Mouse (Mus musculus): ENCODE results near the gene Gm42417. TPM values are rescaled to one million over a fixed set of nuclear protein-coding genes. Genes with fewer than 3 reads are reported as not detected.

Gm42417 gene
- polyA plus RNA-seq, 1 experiment = not detected

- DNase-seq = no peak
- TF ChIP-seq POLR2A (IDR thresholded peaks at IDR 0.05; ENCODE audit: borderline replicate concordance, extremely low read depth, low read depth, low read length) (no peak), CTCF (IDR thresholded peaks at IDR 0.05; ENCODE audit: insufficient read depth, low read length) (0 out of 2 replicates have a peak, but pooled peaks have one; percentile 5)
- Histone ChIP-seq H3K4me3 (replicated peaks; ENCODE audit: extremely low read depth, low read depth, low read length) (no peak overlapping the region), H3K4me1 (ENCODE audit: control insufficient read depth, insufficient read depth, low read length) (peaks cover 16% of the 10 kb centered on the region; the same call in 1 of the 2 replicates)
- WGBS = 74% methylated on average over 20 of the region's 20 CpGs
Observed at GRCm38 (mm10) chr1:36550075-36550863, 11.0 kb upstream of the Gm42417 start.

GRCm38 (mm10) chr1:36549491-36549890, 10.3 kb upstream of the Gm42417 start:
- 73% methylated on average over 18 of the region's 18 CpGs for WGBS
- Histone ChIP-seq H3K4me1 (ENCODE audit: control insufficient read depth, insufficient read depth, low read length) (peaks cover 9% of the 10 kb centered on the region; the same call in 1 of the 2 replicates), H3K4me3 (replicated peaks; ENCODE audit: extremely low read depth, low read depth, low read length) (no peak overlapping the region)
- TF ChIP-seq CTCF (IDR thresholded peaks at IDR 0.05; ENCODE audit: insufficient read depth, low read length) (no peak), POLR2A (IDR thresholded peaks at IDR 0.05; ENCODE audit: borderline replicate concordance, extremely low read depth, low read depth, low read length) (no peak)
- DNase-seq = no peak

GRCm38 (mm10) chr1:36548771-36549170, 9.5 kb upstream of the Gm42417 start:
- DNase-seq = no peak
- Histone ChIP-seq H3K4me3 (replicated peaks; ENCODE audit: extremely low read depth, low read depth, low read length) (no peak overlapping the region), H3K4me1 (ENCODE audit: control insufficient read depth, insufficient read depth, low read length) (0 out of 2 replicates have a peak, but pooled peaks cover 6% of the 10 kb centered on the region)
- TF ChIP-seq CTCF (IDR thresholded peaks at IDR 0.05; ENCODE audit: insufficient read depth, low read length) = no peak
- no peak for TF ChIP-seq POLR2A (IDR thresholded peaks at IDR 0.05; ENCODE audit: borderline replicate concordance, extremely low read depth, low read depth, low read length)
- 56% methylated on average over 8 of the region's 8 CpGs for WGBS

GRCm38 (mm10) chr1:36547981-36548598, 8.9 kb upstream of the Gm42417 start:
- no peak for DNase-seq
- no peak for TF ChIP-seq POLR2A (IDR thresholded peaks at IDR 0.05; ENCODE audit: borderline replicate concordance, extremely low read depth, low read depth, low read length)
- no peak for TF ChIP-seq CTCF (IDR thresholded peaks at IDR 0.05; ENCODE audit: insufficient read depth, low read length)
- no peak overlapping the region for H3K4me3 ChIP-seq (replicated peaks; ENCODE audit: extremely low read depth, low read depth, low read length)
- 35% methylated on average over 9 of the region's 9 CpGs for WGBS
- H3K4me1 ChIP-seq (ENCODE audit: control insufficient read depth, insufficient read depth, low read length) = 0 out of 2 replicates have a peak, but pooled peaks cover 6% of the 10 kb centered on the region

GRCm38 (mm10) chr1:36546888-36547471, 7.8 kb upstream of the Gm42417 start, which contains the start of gene Ankrd39:
TSS of gene Ankrd39 (minus strand) at chr1:36547445.
- peak; percentile 96 for DNase-seq
- TF ChIP-seq CTCF (IDR thresholded peaks at IDR 0.05; ENCODE audit: insufficient read depth, low read length) (peak; percentile 96), POLR2A (IDR thresholded peaks at IDR 0.05; ENCODE audit: borderline replicate concordance, extremely low read depth, low read depth, low read length) (peak; percentile 79; the same call in 1 of the 2 replicates)
- WGBS = under 1% methylated on average over 43 of the region's 43 CpGs
- Histone ChIP-seq H3K4me1 (ENCODE audit: control insufficient read depth, insufficient read depth, low read length) (0 out of 2 replicates have a peak, but pooled peaks cover 6% of the 10 kb centered on the region), H3K4me3 (replicated peaks; ENCODE audit: extremely low read depth, low read depth, low read length) (peak within 1 kb of the TSS; percentile 68)

GRCm38 (mm10) chr1:36545845-36546600, 6.8 kb upstream of the Gm42417 start:
- 69% methylated on average over 19 of the region's 19 CpGs for WGBS
- Histone ChIP-seq H3K4me1 (ENCODE audit: control insufficient read depth, insufficient read depth, low read length) (0 out of 2 replicates have a peak, but pooled peaks cover 6% of the 10 kb centered on the region), H3K4me3 (replicated peaks; ENCODE audit: extremely low read depth, low read depth, low read length) (peak overlapping the region; percentile 68)
- no peak for DNase-seq
- TF ChIP-seq POLR2A (IDR thresholded peaks at IDR 0.05; ENCODE audit: borderline replicate concordance, extremely low read depth, low read depth, low read length) = no peak
- no peak for TF ChIP-seq CTCF (IDR thresholded peaks at IDR 0.05; ENCODE audit: insufficient read depth, low read length)

GRCm38 (mm10) chr1:36545382-36545781, 6.2 kb upstream of the Gm42417 start:
- WGBS = 80% methylated on average over 2 of the region's 2 CpGs
- TF ChIP-seq CTCF (IDR thresholded peaks at IDR 0.05; ENCODE audit: insufficient read depth, low read length) = no peak
- no peak for TF ChIP-seq POLR2A (IDR thresholded peaks at IDR 0.05; ENCODE audit: borderline replicate concordance, extremely low read depth, low read depth, low read length)
- 0 out of 2 replicates have a peak, but pooled peaks cover 6% of the 10 kb centered on the region for H3K4me1 ChIP-seq (ENCODE audit: control insufficient read depth, insufficient read depth, low read length)
- DNase-seq = no peak
- H3K4me3 ChIP-seq (replicated peaks; ENCODE audit: extremely low read depth, low read depth, low read length) = no peak overlapping the region

- Histone ChIP-seq H3K4me1 (ENCODE audit: control insufficient read depth, insufficient read depth, low read length) (0 out of 2 replicates have a peak, but pooled peaks cover 4% of the 10 kb centered on the region), H3K4me3 (replicated peaks; ENCODE audit: extremely low read depth, low read depth, low read length) (no peak overlapping the region)
- no peak for DNase-seq
- 96% methylated on average over 9 of the region's 9 CpGs for WGBS
- TF ChIP-seq CTCF (IDR thresholded peaks at IDR 0.05; ENCODE audit: insufficient read depth, low read length) = no peak
- no peak for TF ChIP-seq POLR2A (IDR thresholded peaks at IDR 0.05; ENCODE audit: borderline replicate concordance, extremely low read depth, low read depth, low read length)
Observed at GRCm38 (mm10) chr1:36542925-36543324, 3.7 kb upstream of the Gm42417 start.
